Mouse (Mus musculus) intestine, embryonic 14.5 days (tissue): Measurements from ENCODE around the gene Lrrc4c. TPM values are rescaled to one million over a fixed set of nuclear protein-coding genes. Genes with fewer than 3 reads are reported as not detected.

Source experiments
- ATAC-seq: fragments of 200-750 bp; cut with Nextera tagmentation; replicated peaks from 2 replicates; pipeline ENCODE4 v1.8.0; 2017; ENCODE audit warnings: low read depth, moderate number of reproducible peaks, moderate TSS enrichment, moderate library complexity; ENCODE audit not compliant: low FRiP score, low TSS enrichment
- DNase-seq: peaks from one replicate; pipeline ENCODE4 v3.0.0-alpha.2; 2018; ENCODE audit warnings: low spot score
- H3K27ac ChIP-seq: fragments of 300-500 bp; sonication (generic); 2 replicates; pipeline ENCODE4 v1.5.1; 2014; ENCODE audit warnings: low read depth, mild to moderate bottlenecking, control low read depth
- H3K27me3 ChIP-seq: fragments of 300-500 bp; sonication (generic); replicated peaks from 2 replicates; pipeline ENCODE4 v1.6.1; 2014; ENCODE audit warnings: low read length, control low read depth; ENCODE audit not compliant: control insufficient read depth, insufficient read depth
- H3K36me3 ChIP-seq: fragments of 300-500 bp; sonication (generic); 2 replicates; pipeline ENCODE4 v1.6.1; 2014; ENCODE audit warnings: low read length, control low read depth; ENCODE audit not compliant: control insufficient read depth, insufficient read depth
- H3K4me1 ChIP-seq: fragments of 300-500 bp; sonication (generic); replicated peaks from 2 replicates; pipeline ENCODE4 v1.6.1; 2014; ENCODE audit warnings: low read length, control low read depth, mixed read lengths; ENCODE audit not compliant: control insufficient read depth, insufficient read depth
- H3K4me2 ChIP-seq: fragments of 300-500 bp; sonication (generic); 2 replicates; pipeline ENCODE4 v1.6.1; 2014; ENCODE audit warnings: low read length
- H3K4me3 ChIP-seq: fragments of 300-500 bp; sonication (generic); 2 replicates; pipeline ENCODE4 v1.5.1; 2014; ENCODE audit warnings: low read depth, low read length, control low read depth, mixed read lengths
- H3K9ac ChIP-seq: fragments of 300-500 bp; sonication (generic); 2 replicates; pipeline ENCODE4 v1.6.1; 2014; ENCODE audit warnings: mild to moderate bottlenecking, low read length
- H3K9me3 ChIP-seq: fragments of 300-500 bp; sonication (generic); 2 replicates; pipeline ENCODE4 v1.6.1; 2016; ENCODE audit warnings: low read length, control low read depth; ENCODE audit not compliant: control insufficient read depth
- WGBS: fragments of 180-500 bp; shearing (Covaris S2); extraction: QIAGEN DNeasy Blood & Tissue Kit; methylation state at CpG from one replicate; pipeline ENCODE4 v1.1.7; 2014; 5-methylcytosine and 5-hydroxymethylcytosine counted together
- polyA plus RNA-seq: library from polyadenylated mRNA; unstranded; fragments of >200 nt; fragmentation: Nextera tagmentation; extraction: Ambion mirVana; gene quantifications from 2 replicates; pipeline ENCODE4 v1.2.1, GENCODE M21; 2014

Lrrc4c gene
- polyA plus RNA-seq, 1 experiment from 2014 or later = 4.7 TPM

GRCm38 (mm10) chr2:96319201-96319600 lies 1.2 kb downstream of the Lrrc4c start:
- ATAC-seq (no peak), DNase-seq (no peak)
- Histone ChIP-seq H3K4me3 (no peak overlapping the region), H3K4me1 (no peaks in the 10 kb centered on the region), H3K4me2 (no peak overlapping the region), H3K27ac (no peak overlapping the region), H3K9me3 (no peaks in the 10 kb centered on the region), H3K36me3 (no peaks in the 10 kb centered on the region), H3K27me3 (0 out of 2 replicates have a peak, but pooled peaks cover 3% of the 10 kb centered on the region), H3K9ac (no peak overlapping the region)
- 20% methylated on average over 8 of the region's 8 CpGs for WGBS

GRCm38 (mm10) chr2:96319649-96320048 lies 1.7 kb downstream of the Lrrc4c start:
- Histone ChIP-seq H3K4me1 (no peaks in the 10 kb centered on the region), H3K9ac (no peak overlapping the region), H3K27ac (no peak overlapping the region), H3K9me3 (no peaks in the 10 kb centered on the region), H3K27me3 (0 out of 2 replicates have a peak, but pooled peaks cover 3% of the 10 kb centered on the region), H3K4me3 (no peak overlapping the region), H3K36me3 (no peaks in the 10 kb centered on the region), H3K4me2 (no peak overlapping the region)
- DNase-seq (no peak), ATAC-seq (no peak)
- 44% methylated on average over 6 of the region's 6 CpGs for WGBS

GRCm38 (mm10) chr2:96334652-96335051 lies 16.7 kb downstream of the Lrrc4c start:
- WGBS = 59% methylated on average over 3 of the region's 3 CpGs
- no peak overlapping the region for H3K27ac ChIP-seq
- no peak for ATAC-seq
- H3K4me3 ChIP-seq = no peak overlapping the region
- DNase-seq = no peak
- H3K4me2 ChIP-seq = no peak overlapping the region
- H3K4me1 ChIP-seq = no peaks in the 10 kb centered on the region
- H3K9ac ChIP-seq = no peak overlapping the region
- H3K9me3 ChIP-seq = no peaks in the 10 kb centered on the region
- H3K36me3 ChIP-seq = no peaks in the 10 kb centered on the region
- no peaks in the 10 kb centered on the region for H3K27me3 ChIP-seq

- Histone ChIP-seq H3K27ac (no peak overlapping the region), H3K27me3 (no peaks in the 10 kb centered on the region), H3K9ac (no peak overlapping the region), H3K4me2 (no peak overlapping the region), H3K4me3 (no peak overlapping the region), H3K4me1 (no peaks in the 10 kb centered on the region), H3K36me3 (no peaks in the 10 kb centered on the region), H3K9me3 (no peaks in the 10 kb centered on the region)
- ATAC-seq (no peak), DNase-seq (no peak)
- WGBS = 24% methylated on average over 1 of the region's 1 CpGs
Observed at GRCm38 (mm10) chr2:96337354-96337753, 19.4 kb downstream of the Lrrc4c start.

GRCm38 (mm10) chr2:96401186-96401811 lies 83.3 kb downstream of the Lrrc4c start:
- no peak overlapping the region for H3K27ac ChIP-seq
- no peaks in the 10 kb centered on the region for H3K36me3 ChIP-seq
- no peak overlapping the region for H3K4me2 ChIP-seq
- H3K27me3 ChIP-seq = no peaks in the 10 kb centered on the region
- no peaks in the 10 kb centered on the region for H3K9me3 ChIP-seq
- H3K9ac ChIP-seq = no peak overlapping the region
- H3K4me1 ChIP-seq = no peaks in the 10 kb centered on the region
- 82% methylated on average over 1 of the region's 1 CpGs for WGBS
- DNase-seq = no peak
- no peak for ATAC-seq
- no peak overlapping the region for H3K4me3 ChIP-seq

- ATAC-seq = no peak
Observed at GRCm38 (mm10) chr2:96402514-96402913, 84.5 kb downstream of the Lrrc4c start.

GRCm38 (mm10) chr2:96406856-96407255 lies 88.9 kb downstream of the Lrrc4c start:
- ATAC-seq (no peak), DNase-seq (no peak)
- no peaks in the 10 kb centered on the region for H3K9me3 ChIP-seq
- no peak overlapping the region for H3K4me3 ChIP-seq
- H3K4me2 ChIP-seq = no peak overlapping the region
- H3K36me3 ChIP-seq = no peaks in the 10 kb centered on the region
- H3K9ac ChIP-seq = no peak overlapping the region
- H3K27me3 ChIP-seq = no peaks in the 10 kb centered on the region
- 87% methylated on average over 8 of the region's 8 CpGs for WGBS
- no peaks in the 10 kb centered on the region for H3K4me1 ChIP-seq
- H3K27ac ChIP-seq = no peak overlapping the region

More at GRCm38 (mm10) chr2:96402514-96402913, 84.5 kb downstream of the Lrrc4c start:
- H3K36me3 ChIP-seq = no peaks in the 10 kb centered on the region
- no peak overlapping the region for H3K4me3 ChIP-seq
- H3K4me2 ChIP-seq = no peak overlapping the region
- no peak for DNase-seq
- H3K9me3 ChIP-seq = no peaks in the 10 kb centered on the region
- H3K4me1 ChIP-seq = no peaks in the 10 kb centered on the region
- H3K27ac ChIP-seq = no peak overlapping the region
- 66% methylated on average over 2 of the region's 2 CpGs for WGBS
- no peaks in the 10 kb centered on the region for H3K27me3 ChIP-seq
- H3K9ac ChIP-seq = no peak overlapping the region

GRCm38 (mm10) chr2:96411182-96411581 lies 93.2 kb downstream of the Lrrc4c start:
- ATAC-seq (no peak), DNase-seq (no peak)
- no peak overlapping the region for H3K27ac ChIP-seq
- no peak overlapping the region for H3K4me2 ChIP-seq
- no peaks in the 10 kb centered on the region for H3K9me3 ChIP-seq
- H3K4me1 ChIP-seq = no peaks in the 10 kb centered on the region
- H3K9ac ChIP-seq = no peak overlapping the region
- no peaks in the 10 kb centered on the region for H3K27me3 ChIP-seq
- H3K36me3 ChIP-seq = no peaks in the 10 kb centered on the region
- 83% methylated on average over 1 of the region's 1 CpGs for WGBS
- H3K4me3 ChIP-seq = no peak overlapping the region

GRCm38 (mm10) chr2:96461566-96461965 lies 143.6 kb downstream of the Lrrc4c start:
- Histone ChIP-seq H3K36me3 (no peaks in the 10 kb centered on the region), H3K4me2 (no peak overlapping the region)

More at GRCm38 (mm10) chr2:96461566-96461965, 143.6 kb downstream of the Lrrc4c start:
- Histone ChIP-seq H3K9me3 (no peaks in the 10 kb centered on the region), H3K4me3 (no peak overlapping the region), H3K27ac (no peak overlapping the region), H3K9ac (no peak overlapping the region), H3K4me1 (no peaks in the 10 kb centered on the region), H3K27me3 (no peaks in the 10 kb centered on the region)
- ATAC-seq (no peak), DNase-seq (no peak)
